Mouse (Mus musculus): Measurements from ENCODE around the gene Epn3.

Gene Epn3

DNA sequence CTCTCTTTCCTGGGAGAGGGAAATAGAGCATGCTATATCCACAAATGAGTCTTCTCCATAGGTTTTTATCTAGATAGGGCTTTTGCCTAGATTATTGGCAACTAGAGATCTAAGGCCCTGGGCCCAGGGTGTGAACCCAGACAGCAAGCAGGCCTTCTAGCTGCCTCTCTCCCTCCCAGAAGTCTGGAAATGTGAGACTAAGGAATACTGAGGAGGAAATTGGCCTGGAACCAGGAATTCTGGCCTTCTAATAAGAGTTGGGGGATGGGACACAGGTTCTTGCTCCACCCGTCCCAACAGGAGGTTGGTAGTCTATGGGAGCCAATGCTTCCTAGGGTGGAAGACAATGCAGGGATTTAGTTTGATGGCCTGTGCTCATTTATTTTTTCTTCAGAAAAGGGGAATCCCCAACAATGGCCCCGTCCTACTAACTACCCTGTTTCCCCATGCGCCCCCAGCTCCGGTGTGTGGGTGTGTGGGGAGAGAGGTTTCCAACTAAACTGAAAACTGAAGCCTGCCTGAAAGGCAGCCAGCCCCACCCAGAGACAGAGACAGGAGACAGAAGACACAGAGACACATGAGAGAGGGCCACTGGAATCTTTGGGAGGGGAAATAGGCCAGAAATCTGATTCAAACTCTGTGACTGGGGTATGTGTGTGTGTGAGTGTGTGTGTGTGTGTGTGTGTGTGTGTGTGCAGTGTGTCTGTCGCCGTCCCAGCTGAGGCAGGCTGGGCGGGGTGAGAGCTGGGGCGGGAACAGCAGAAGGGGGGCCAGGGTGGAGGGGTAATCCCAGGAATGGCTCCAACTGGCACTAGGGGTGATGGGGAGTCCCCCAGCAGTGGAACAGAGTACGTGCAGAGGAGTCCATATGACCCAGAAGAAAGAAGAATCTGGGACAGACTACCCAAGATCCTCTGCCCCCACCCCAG, 30.4 kb downstream of the Epn3 start:
- DNase-seq, result no peak

DNA sequence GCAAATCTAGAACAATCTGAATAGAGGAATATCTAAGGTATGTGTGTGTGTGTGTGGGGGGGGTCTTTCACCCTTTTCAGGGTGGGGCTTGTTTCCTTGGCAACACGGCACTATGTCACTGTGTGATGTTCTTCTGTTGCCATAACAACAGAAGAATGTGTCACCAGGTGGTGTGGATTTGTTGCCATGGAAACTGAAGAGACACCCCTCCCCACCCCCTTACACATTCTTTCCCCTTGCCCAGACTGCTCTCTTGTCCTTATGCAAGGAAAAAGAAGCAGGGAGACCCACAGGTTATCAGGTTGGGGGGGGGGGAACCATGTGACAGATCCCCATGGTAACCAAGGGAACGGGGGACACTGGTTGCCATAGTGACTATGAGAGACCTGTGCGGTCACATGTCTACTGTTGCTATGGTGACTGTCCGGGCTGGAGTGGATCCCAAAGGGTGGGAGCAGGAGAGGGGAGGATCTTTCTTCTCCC, 31.2 kb downstream of the Epn3 start:
- DNase-seq, result no peak

DNA sequence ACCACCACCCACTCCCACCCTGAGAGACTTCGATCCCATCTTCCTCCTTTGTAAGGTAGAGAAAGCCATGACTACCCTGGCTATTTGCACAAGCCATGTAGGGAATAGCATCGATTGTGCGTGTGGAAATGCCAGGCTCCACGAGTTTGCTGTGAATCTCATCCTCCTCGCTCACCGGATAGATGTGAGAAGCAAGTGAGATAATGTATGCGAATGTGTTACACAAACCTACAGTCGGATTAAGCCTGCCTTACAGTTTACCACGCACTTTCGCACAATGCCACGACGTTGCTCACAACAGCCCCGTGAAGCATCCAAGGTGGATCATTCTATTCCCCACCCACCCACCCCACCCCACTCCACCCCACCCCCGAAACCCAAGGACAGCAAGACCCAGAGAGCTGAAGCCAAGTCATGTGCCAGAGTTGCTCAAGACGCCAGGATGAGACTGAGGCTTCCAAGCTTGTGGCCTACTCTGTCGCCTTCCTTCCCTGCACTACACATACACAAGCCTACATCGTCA, 33.4 kb downstream of the Epn3 start:
- no peak for DNase-seq

DNA sequence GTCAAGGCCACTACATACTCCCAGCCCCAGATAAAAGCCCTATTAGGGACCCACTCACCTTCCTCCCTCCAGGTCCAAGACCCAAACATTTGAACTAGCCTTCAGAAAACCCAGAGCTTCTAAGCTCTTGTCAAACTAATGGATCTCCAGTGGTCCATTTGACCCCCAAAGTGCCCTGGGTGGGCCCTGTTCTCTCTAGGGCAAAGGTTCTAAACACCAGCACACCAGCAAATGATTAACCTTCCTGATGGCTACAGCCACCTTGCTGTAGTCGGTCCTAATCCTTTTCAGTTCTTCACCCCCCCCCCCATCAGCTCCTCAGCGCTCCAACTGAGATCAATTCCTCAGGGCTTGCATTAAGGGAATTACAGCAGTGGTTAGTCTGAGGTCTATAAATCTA, 35.6 kb downstream of the Epn3 start:
- peak in 1 of 2 experiments; percentile 68 for DNase-seq

DNA sequence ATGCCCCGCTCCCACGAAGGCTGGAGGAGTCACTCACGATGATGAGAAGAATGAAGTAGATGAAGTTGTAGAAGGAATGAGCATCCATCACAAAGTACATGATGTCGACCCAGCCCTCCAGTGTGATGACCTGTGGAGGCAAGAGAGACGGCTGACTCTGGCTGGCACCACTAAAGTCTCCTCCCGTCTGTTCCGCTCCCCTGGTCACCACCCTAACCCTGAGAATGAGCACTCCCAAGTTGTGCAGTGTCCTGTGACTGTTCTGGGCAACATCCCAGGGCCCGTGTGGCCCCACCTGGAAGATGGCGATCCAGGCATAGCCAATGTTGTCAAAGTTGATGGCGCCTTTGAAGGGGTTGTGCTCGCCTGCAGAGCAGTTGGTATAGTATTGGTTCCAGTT, 37.9 kb downstream of the Epn3 start:
- peak; percentile 70 to 88 for DNase-seq

- DNase-seq, result no peak
Measured at GRCm38 (mm10) chr11:94457001-94457400, 42.8 kb downstream of the Epn3 start.

DNA sequence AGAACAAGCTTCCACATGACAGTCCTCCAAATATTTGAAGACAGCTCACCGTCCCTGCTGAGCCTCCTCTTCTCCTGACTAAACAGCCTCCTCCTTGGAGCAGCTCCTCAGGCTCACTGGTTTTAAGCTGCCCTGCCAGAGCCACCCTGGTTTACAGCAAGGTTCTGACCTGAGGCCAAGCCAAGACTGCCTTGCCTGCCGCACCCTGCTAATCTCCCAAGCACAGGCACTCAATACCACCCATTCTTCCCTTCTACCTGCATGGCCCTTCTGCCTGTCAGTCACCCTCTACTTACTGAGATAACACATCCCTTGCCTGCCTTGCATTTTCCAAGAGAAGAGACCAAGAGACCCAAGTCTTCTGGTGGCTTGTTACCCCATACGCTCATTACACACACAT, 43.4 kb downstream of the Epn3 start:
- DNase-seq, result no peak

DNA sequence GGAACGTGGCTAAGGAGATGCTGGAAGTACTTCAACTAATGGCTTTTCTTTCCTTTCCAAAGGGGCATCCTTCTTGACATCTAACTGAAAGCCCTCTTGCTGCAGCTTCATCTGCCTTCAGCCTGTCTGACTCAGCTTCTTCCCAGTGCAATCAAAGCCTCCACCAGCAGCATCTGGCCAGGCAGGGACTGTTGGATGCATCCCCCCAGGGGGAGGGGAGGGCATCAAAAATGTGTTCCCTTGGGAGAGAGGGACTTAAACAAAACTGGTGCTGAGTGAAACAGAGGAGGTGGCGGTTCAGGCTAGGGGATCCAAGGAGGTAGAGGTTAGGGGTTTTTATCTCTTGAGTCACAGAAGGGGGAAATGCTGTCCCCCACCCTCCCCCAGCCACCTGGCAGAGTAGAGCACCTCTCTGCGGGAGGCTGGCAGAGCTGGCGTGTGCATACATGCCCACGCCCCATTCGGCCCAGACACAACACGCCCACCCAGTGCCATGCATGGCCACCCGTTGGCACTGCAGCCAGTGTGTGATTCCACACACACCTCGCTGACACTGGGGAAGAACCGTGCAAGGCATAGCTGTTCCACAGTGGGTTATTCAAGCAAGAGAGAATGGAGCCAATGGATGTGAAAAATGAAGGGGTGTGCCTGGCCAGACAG, 44.5 kb downstream of the Epn3 start:
- DNase-seq, result no peak

DNA sequence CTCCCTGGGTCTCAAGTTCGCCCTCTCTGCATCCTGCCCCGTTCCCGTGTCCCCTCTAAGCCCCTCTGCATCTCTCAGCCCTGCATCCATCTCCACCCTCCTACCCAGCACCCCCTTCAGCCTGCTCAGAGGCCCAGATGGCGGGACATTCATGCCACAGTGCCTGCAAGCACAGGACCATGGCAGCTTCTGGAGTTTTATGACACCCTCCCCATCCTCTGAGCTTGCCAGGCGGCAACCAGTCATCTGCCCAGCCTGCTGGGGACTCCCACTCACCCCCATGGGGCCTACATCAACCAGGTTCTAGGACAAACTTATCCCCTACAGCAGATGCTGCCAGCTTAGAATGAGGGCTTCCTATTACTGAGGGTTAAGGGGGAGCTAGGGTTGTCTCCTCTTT, 45.0 kb downstream of the Epn3 start:
- no peak for DNase-seq

DNA sequence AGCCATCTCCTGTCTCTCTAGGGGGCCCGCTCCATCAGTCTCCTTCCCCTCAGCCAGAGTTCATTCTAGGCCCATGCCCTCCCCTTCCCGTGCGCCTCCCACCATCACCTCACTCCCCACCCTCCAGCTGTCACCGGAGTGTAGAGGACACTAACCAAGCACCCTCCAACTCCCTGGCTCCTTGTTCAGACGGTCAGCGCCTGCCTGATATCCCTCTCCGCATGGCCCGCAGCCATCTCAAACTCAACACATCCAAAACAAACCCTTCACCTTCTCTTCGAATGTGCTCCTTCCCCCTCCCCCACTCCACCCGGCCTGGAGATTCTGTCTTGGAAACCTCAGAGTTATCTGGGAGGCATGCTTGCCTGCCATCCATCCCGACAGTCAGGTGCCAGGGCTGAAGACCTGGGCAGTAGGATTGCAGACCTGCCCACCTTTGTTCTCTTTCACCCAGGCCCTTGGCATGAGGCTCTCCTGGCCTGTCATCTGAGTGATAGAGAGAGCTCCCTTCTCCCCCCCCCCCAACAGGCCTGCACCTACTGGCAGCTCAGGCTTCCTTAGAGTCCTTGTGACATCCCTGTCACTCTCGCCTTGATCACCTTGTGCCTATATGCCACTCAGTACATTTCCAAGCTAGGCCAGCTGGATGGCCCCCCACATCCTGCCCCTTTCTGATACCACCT, 48.5 kb downstream of the Epn3 start:
- DNase-seq, result no peak

DNA sequence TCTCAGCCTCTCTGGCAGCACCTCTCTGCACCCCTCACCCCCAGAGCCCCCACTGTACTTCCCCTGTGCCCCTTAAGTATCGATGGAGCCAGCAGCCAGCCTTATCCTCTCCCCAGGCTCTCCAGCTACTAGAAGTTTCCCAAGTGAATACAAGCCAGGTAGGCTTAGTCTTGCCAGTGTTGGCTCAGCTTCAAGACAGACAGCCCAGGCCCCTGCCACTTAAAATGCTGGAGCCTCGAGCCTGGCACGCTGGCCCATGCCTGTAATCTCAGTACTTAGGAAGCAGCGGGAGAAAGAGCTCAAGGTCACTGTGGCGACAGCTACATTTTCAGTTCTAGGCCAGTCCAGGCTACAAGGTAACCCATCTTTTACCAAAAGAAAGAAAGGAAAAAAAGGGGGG, 49.9 kb downstream of the Epn3 start:
- DNase-seq, result no peak

DNA sequence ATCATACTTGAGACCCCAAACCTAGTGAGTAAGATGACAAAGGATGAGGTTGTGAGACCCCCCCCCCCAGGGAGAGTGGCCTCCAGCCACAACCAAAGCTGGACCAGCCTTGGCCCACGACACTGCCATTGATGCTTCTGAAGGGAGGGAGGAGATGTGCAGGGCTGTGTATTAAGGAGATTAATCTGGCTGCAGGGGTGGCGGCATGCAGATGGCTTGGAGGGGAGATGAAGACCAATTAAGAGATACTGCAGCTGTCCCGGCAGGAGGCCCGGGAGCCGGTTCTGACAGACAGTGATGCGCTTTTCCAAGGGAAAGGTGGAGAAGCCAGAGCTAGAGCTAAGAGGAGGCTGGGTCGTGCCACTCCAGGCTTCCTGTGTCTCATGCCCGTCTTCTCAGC, 50.5 kb downstream of the Epn3 start:
- DNase-seq, result no peak

DNA sequence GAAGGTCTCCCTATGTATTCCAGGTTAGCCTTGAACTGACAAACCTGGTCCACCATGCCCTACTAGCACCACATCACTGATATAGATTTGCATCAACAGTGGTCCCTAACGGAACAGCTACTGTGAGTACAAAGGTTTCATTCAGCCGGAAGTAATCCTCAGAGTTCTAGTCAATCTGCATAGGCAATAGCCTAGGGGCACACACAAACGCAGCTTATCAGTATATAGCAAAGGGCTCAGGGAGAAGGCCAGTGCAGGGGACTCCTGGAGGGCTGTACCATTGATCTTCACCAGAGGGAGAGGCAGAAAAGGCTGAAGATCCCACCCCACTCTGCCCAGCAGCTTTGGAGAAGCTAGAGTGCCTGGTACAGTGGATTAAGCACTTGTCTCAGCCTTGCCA, 52.8 kb downstream of the Epn3 start:
- DNase-seq, result no peak

GRCm38 (mm10) chr11:94445300-94445699, 54.5 kb downstream of the Epn3 start:
- DNase-seq, result peak; percentile 30 to 80

- DNase-seq, result peak in 1 of 2 experiments; percentile 57
Measured at GRCm38 (mm10) chr11:94444829-94445228, 54.9 kb downstream of the Epn3 start.

- no peak for DNase-seq
Measured at GRCm38 (mm10) chr11:94441752-94442151, 58.0 kb downstream of the Epn3 start.

DNA sequence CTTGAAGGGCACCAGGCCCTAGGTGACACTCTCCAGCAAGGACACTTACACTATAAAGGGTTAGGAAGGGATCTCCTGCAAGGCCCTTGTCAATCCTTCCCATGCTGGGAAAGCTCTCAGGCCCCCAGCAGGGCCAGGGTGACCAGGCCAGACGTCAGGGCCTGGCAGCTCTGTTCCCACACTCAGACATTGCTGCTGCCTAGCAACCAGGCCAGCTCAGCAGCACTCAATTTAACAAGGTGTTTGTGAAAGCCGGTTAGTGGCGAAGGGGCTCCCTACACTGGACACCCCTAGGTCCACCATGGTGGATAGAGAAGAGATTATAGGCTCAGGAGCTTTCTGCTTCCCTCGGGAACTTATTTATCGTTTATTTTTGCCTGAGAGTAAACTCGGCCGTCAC, 58.7 kb downstream of the Epn3 start:
- DNase-seq, result no peak

DNA sequence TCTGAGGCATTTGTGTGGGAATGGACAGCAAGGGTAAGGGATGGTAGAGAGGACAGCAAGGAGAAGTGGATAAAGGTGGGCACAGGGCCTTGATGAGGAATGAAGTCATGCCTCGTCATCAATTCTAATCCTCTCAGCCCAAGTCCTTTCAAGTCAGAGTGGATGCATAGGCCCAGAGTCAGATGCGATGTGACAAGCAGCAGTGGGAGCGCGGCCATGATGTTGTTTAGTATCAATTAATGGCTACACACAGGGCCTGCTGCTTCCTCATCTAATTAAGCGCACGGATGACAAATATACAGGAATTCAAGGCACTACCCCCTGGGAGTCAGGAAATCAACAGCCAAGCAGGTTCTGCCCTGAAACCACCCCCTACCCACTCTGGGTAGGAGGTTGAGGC, 59.4 kb downstream of the Epn3 start:
- DNase-seq, result no peak

Measured in kidney, postnatal 25 days (tissue).